12 mouse cellular contexts compared by ENCODE assay signal in the genomic region with DNA sequence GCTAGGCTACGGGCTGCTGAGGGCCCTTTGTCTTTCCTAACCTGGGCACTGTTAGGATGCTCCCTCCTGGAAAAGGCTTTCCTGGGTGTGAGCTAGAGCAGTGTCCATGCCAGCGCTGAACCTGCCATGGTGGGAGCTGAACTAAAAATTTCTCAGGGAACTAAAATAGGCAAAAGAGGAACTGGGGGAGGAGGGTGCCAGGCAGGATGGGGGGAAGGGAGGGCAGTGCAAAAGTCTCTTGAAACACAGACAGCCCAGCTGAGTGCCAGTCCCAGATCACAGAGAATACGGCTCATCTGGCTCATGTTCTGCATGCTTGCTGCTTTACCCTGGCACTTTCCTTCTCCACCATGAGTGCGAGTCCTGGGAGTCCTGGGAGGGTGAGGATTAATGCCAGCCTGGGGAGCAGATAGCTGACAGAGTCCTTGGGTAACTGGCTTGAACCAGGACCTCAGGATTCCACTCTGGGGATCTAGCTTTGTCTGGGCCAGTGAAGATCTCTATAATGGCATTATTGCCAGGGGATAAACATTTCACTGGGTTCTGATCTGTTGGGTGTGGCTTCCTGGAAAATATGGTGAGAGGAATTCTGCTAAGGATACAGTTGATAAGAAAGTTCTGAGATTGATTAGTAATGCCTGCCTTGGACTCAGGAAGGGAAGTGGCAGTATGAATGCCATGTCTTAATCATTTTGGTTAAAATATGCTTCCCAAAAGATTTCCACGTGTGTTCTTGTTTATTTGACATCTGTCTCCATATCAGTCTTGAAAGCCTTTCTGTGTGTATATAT. TPM values are rescaled to one million over a fixed set of nuclear protein-coding genes. Genes with fewer than 3 reads are reported as not detected.
A peak's percentile ranks its signal among the peaks of the same experiment; 100 is the strongest.
DNase-seq lines count a peak whose midpoint lies in the region; ATAC-seq and TF ChIP-seq lines count a peak whose summit lies in the region.
"Had no signal": no experiment of that assay in that cellular context is flagged by ENCODE, and none has a peak within 500 bp of the region (broad histone marks: within the 10 kb centered on the region; RNA-seq: fewer than 3 reads in every experiment).

No protein-coding gene starts in this region.

- TF ChIP-seq POLR2A in CH12.LX (IDR thresholded peaks at IDR 0.05; ENCODE audit: low read depth, low read length), result no peak; the same call in 1 of the 2 replicates

- no peaks in the 10 kb centered on the region for H3K36me3 ChIP-seq in heart, embryonic 16.5 days (ENCODE audit: control insufficient read depth, insufficient read depth)
- no peaks in the 10 kb centered on the region for H3K36me3 ChIP-seq in heart, embryonic 10.5 days
- H3K36me3 ChIP-seq in CH12.LX (replicated peaks in 1 of 2; ENCODE audit: control insufficient read depth in 1 of 2, insufficient read depth in 1 of 2, low read length in 1 of 2), result peaks cover 0 to 13% of the 10 kb centered on the region in 2 experiments
- 0 out of 2 replicates have a peak, but pooled peaks cover 8% of the 10 kb centered on the region for H3K36me3 ChIP-seq in lung, postnatal 0 days (ENCODE audit: insufficient read depth, low read length)
- H3K36me3 ChIP-seq in forebrain, embryonic 13.5 days (ENCODE audit: poor library complexity, severe bottlenecking), result no peaks in the 10 kb centered on the region
- H3K36me3 ChIP-seq: embryonic facial prominence, embryonic 13.5 days had no signal

- ATAC-seq in heart, embryonic 16.5 days (replicated peaks; ENCODE audit: extremely low read depth, insufficient read depth, low FRiP score), result no peak
- no peak for ATAC-seq in lung, postnatal 0 days
- ATAC-seq in forebrain, embryonic 13.5 days, result no peak
- ATAC-seq: intestine, postnatal 0 days had no signal

- TF ChIP-seq CTCF in CH12.LX (conservative IDR thresholded peaks at IDR 0.05 in 1 of 2, IDR thresholded peaks at IDR 0.05 in 1 of 2; ENCODE audit: low read depth in 2 of 2, low read length in 2 of 2), result no peak
- TF ChIP-seq CTCF in lung, postnatal 0 days (IDR thresholded peaks at IDR 0.05), result no peak

- no peaks in the 10 kb centered on the region for H3K27me3 ChIP-seq in heart, embryonic 16.5 days (ENCODE audit: control insufficient read depth, insufficient read depth, low read length)
- no peaks in the 10 kb centered on the region; the same call in 1 of the 2 replicates for H3K27me3 ChIP-seq in heart, embryonic 10.5 days (ENCODE audit: insufficient read depth, poor library complexity, severe bottlenecking)
- no peaks in the 10 kb centered on the region for H3K27me3 ChIP-seq in CH12.LX (replicated peaks)
- no peaks in the 10 kb centered on the region for H3K27me3 ChIP-seq in lung, postnatal 0 days (replicated peaks; ENCODE audit: insufficient read depth, low read length)
- no peaks in the 10 kb centered on the region for H3K27me3 ChIP-seq in forebrain, embryonic 13.5 days
- H3K27me3 ChIP-seq: embryonic facial prominence, embryonic 13.5 days had no signal

- peak overlapping the region; percentile 30 for H3K4me2 ChIP-seq in heart, embryonic 16.5 days (ENCODE audit: low read depth, low read length)
- peak overlapping the region; percentile 37 for H3K4me2 ChIP-seq in CH12.LX (ENCODE audit: insufficient read depth, low read depth, poor library complexity, severe bottlenecking)
- H3K4me2 ChIP-seq in lung, postnatal 0 days (replicated peaks; ENCODE audit: low read depth, low read length), result no peak overlapping the region
- no peak overlapping the region for H3K4me2 ChIP-seq in forebrain, embryonic 13.5 days
- H3K4me2 ChIP-seq: embryonic facial prominence, embryonic 13.5 days had no signal

- TF ChIP-seq EP300 in CH12.LX (IDR thresholded peaks at IDR 0.05; ENCODE audit: low read length), result no peak; the same call in 1 of the 2 replicates
- peak; percentile 60 for TF ChIP-seq EP300 in lung, postnatal 0 days (IDR thresholded peaks at IDR 0.05)

- no peaks in the 10 kb centered on the region for H3K79me2 ChIP-seq in CH12.LX (replicated peaks; ENCODE audit: control insufficient read depth, extremely low read depth, insufficient read depth, poor library complexity, severe bottlenecking)

- in situ Hi-C loops in CH12.LX (cut with MboI; ENCODE audit: low pct_ligation_motif_present, low pct_unique_long_range_greater_than_20kb, low sequenced_read_pairs), result no loop called here

- no peaks in the 10 kb centered on the region for H3K9me3 ChIP-seq in heart, embryonic 16.5 days (replicated peaks; ENCODE audit: control insufficient read depth, low read length)
- H3K9me3 ChIP-seq in heart, embryonic 10.5 days, result no peaks in the 10 kb centered on the region
- no peaks in the 10 kb centered on the region for H3K9me3 ChIP-seq in CH12.LX (replicated peaks; ENCODE audit: low read length)
- H3K9me3 ChIP-seq in lung, postnatal 0 days (ENCODE audit: low read length), result no peaks in the 10 kb centered on the region
- H3K9me3 ChIP-seq in forebrain, embryonic 13.5 days (replicated peaks), result no peaks in the 10 kb centered on the region
- H3K9me3 ChIP-seq: embryonic facial prominence, embryonic 13.5 days had no signal

- peak overlapping the region; percentile 53 for H3K27ac ChIP-seq in heart, embryonic 16.5 days (ENCODE audit: low read length)
- H3K27ac ChIP-seq in heart, embryonic 10.5 days, result no peak overlapping the region
- H3K27ac ChIP-seq in CH12.LX (ENCODE audit: insufficient read depth, low read depth), result peak overlapping the region; percentile 87
- no peak overlapping the region for H3K27ac ChIP-seq in lung, postnatal 0 days (ENCODE audit: low read length)
- no peak overlapping the region for H3K27ac ChIP-seq in forebrain, embryonic 13.5 days
- H3K27ac ChIP-seq: embryonic facial prominence, embryonic 13.5 days had no signal

- TF ChIP-seq RAD21 in CH12.LX (IDR thresholded peaks at IDR 0.05; ENCODE audit: low read depth, low read length), result no peak

- 70% methylated on average over 5 of the region's 5 CpGs for WGBS in heart, embryonic 16.5 days
- 75% methylated on average over 5 of the region's 5 CpGs for whole genome bisulfite sequencing in heart, embryonic 10.5 days
- 66% methylated on average over 5 of the region's 5 CpGs for WGBS in lung, postnatal 0 days
- WGBS in forebrain, embryonic 13.5 days, result 84% methylated on average over 5 of the region's 5 CpGs

- H3K4me1 ChIP-seq in heart, embryonic 16.5 days (ENCODE audit: control insufficient read depth, insufficient read depth, low read length), result peaks cover 6% of the 10 kb centered on the region
- peaks cover 14% of the 10 kb centered on the region for H3K4me1 ChIP-seq in heart, embryonic 10.5 days
- H3K4me1 ChIP-seq in CH12.LX (ENCODE audit: control insufficient read depth in 1 of 2, insufficient read depth in 2 of 2), result peaks cover 46 to 86% of the 10 kb centered on the region in 2 experiments
- no peaks in the 10 kb centered on the region for H3K4me1 ChIP-seq in lung, postnatal 0 days (ENCODE audit: insufficient read depth, low read depth, low read length)
- peaks cover 9% of the 10 kb centered on the region; the same call in 1 of the 2 replicates for H3K4me1 ChIP-seq in forebrain, embryonic 13.5 days

- H3K9ac ChIP-seq in heart, embryonic 16.5 days (ENCODE audit: low read length), result no peak overlapping the region
- no peak overlapping the region for H3K9ac ChIP-seq in CH12.LX (ENCODE audit: insufficient read depth, low read depth)
- no peak overlapping the region for H3K9ac ChIP-seq in lung, postnatal 0 days (replicated peaks; ENCODE audit: low read depth)
- no peak overlapping the region for H3K9ac ChIP-seq in forebrain, embryonic 13.5 days
- H3K9ac ChIP-seq: embryonic facial prominence, embryonic 13.5 days had no signal

- DNase-seq in heart, embryonic 10.5 days (ENCODE audit: low spot score), result no peak
- peak; percentile 69 for DNase-seq in CH12.LX (ENCODE audit: extremely low read depth)
- peak; percentile 47 for DNase-seq in lung, postnatal 0 days (ENCODE audit: low spot score)
- DNase-seq in telencephalon, adult 2 months (ENCODE audit: low read depth, low spot score), result peak; percentile 27
- no peak for DNase-seq in neural tube, embryonic 10.5 days (ENCODE audit: extremely low spot score, low spot score)
- DNase-seq in cerebellum, postnatal 10 days, result no peak
- DNase-seq: gastrocnemius, postnatal 14 days had no signal

- dilution Hi-C loops in CH12.LX (cut with MboI; ENCODE audit: extremely low pct_ligation_motif_present, extremely low pct_unique_long_range_greater_than_20kb, low sequenced_read_pairs), result no loop called here

- no peak overlapping the region for H3K4me3 ChIP-seq in heart, embryonic 16.5 days (ENCODE audit: low read length)
- no peak overlapping the region for H3K4me3 ChIP-seq in heart, embryonic 10.5 days
- peak overlapping the region in 1 of 3 experiments; percentile 28 for H3K4me3 ChIP-seq in CH12.LX (replicated peaks in 1 of 3; ENCODE audit: low read depth in 2 of 3, low read length in 2 of 3, poor library complexity in 1 of 3)
- no peak overlapping the region for H3K4me3 ChIP-seq in lung, postnatal 0 days (ENCODE audit: low read depth, low read length)
- no peak overlapping the region for H3K4me3 ChIP-seq in forebrain, embryonic 13.5 days
- H3K4me3 ChIP-seq: embryonic facial prominence, embryonic 13.5 days had no signal

TF ChIP-seq in CH12.LX, 34 proteins besides CTCF, POLR2A, EP300 and RAD21 (continues in another document):
- 0 out of 2 replicates have a peak, but pooled peaks have one; percentile 35 for TF ChIP-seq MXI1 (IDR thresholded peaks at IDR 0.05; ENCODE audit: low read depth, low read length)
- TF ChIP-seq SIN3A (IDR thresholded peaks at IDR 0.05; ENCODE audit: low read length), result peak; percentile 49; the same call in 1 of the 2 replicates
- no peak for TF ChIP-seq MAZ (IDR thresholded peaks at IDR 0.05; ENCODE audit: low read depth, low read length)
- TF ChIP-seq TBP (conservative IDR thresholded peaks at IDR 0.05; ENCODE audit: low read depth, low read length), result no peak
- no peak for TF ChIP-seq ZMIZ1 (IDR thresholded peaks at IDR 0.05; ENCODE audit: low read depth, low read length)
- TF ChIP-seq CHD2 (IDR thresholded peaks at IDR 0.05; ENCODE audit: low read length), result peak; percentile 87

RNA-seq across cellular contexts. Expression of a gene that starts 25.1 kb away (rescaled TPM):
- 3.3 and 4.0 TPM in 2 replicates for polyA plus RNA-seq in heart, embryonic 16.5 days (2015; fragmentation: Nextera tagmentation; extraction: Ambion mirVana)
- 1.4 and 2.2 TPM in 2 replicates for polyA plus RNA-seq in heart, embryonic 10.5 days (2016; fragmentation: Nextera tagmentation; extraction: Ambion mirVana)
- total RNA-seq in CH12.LX (2012; rRNA removed), result 9.5 and 10.5 TPM in 2 replicates
- 5.5 and 6.3 TPM in 2 replicates for total RNA-seq in CH12.LX (2014; rRNA removed)
- 3.6 and 4.7 TPM in 2 replicates for polyA plus RNA-seq in CH12.LX (2012; ENCODE audit: insufficient read length, low read depth)
- 13.7 and 19.7 TPM in 2 replicates for polyA plus RNA-seq in lung, postnatal 0 days (2015; fragmentation: Nextera tagmentation; extraction: Ambion mirVana)
- 1.2 and 1.3 TPM in 2 replicates for polyA plus RNA-seq in forebrain, embryonic 13.5 days (2015; fragmentation: Nextera tagmentation; extraction: Ambion mirVana)

RNA-seq across cellular contexts. Expression of a gene that starts 27.7 kb away (rescaled TPM):
- polyA plus RNA-seq in heart, embryonic 16.5 days (2015; fragmentation: Nextera tagmentation; extraction: Ambion mirVana), result 0.24 and 0.28 TPM in 2 replicates
- polyA plus RNA-seq in heart, embryonic 10.5 days (2016; fragmentation: Nextera tagmentation; extraction: Ambion mirVana), result 0.59 and 0.89 TPM in 2 replicates
- total RNA-seq in CH12.LX (2012; rRNA removed), result not detected in 2 replicates
- total RNA-seq in CH12.LX (2014; rRNA removed), result not detected in 2 replicates
- not detected in 2 replicates for polyA plus RNA-seq in CH12.LX (2012; ENCODE audit: insufficient read length, low read depth)
- 2.3 and 3.2 TPM in 2 replicates for polyA plus RNA-seq in lung, postnatal 0 days (2015; fragmentation: Nextera tagmentation; extraction: Ambion mirVana)
- 2.0 and 4.2 TPM in 2 replicates for polyA plus RNA-seq in forebrain, embryonic 13.5 days (2015; fragmentation: Nextera tagmentation; extraction: Ambion mirVana)
- total RNA-seq: adrenal gland, postnatal 36 days had no signal

Comparison
In these comparisons a context has a peak if more than half of its experiments do, and no peak if none do; other contexts are left out.
1. H3K27ac ChIP-seq: peak in heart, embryonic 16.5 days (single experiment) and CH12.LX (single experiment); none in heart, embryonic 10.5 days (single experiment), lung, postnatal 0 days (single experiment) and forebrain, embryonic 13.5 days (single experiment).
2. H3K4me2 ChIP-seq: peak in heart, embryonic 16.5 days (single experiment) and CH12.LX (single experiment); none in lung, postnatal 0 days (single experiment) and forebrain, embryonic 13.5 days (single experiment).
3. DNase-seq: peak in CH12.LX (single experiment), lung, postnatal 0 days (single experiment) and telencephalon, adult 2 months (single experiment); none in heart, embryonic 10.5 days (single experiment), neural tube, embryonic 10.5 days (single experiment) and cerebellum, postnatal 10 days (0 of 2).